Mouse (Mus musculus) kidney, postnatal 0 days (tissue): ENCODE data around the gene Nckap5. TPM values are rescaled to one million over a fixed set of nuclear protein-coding genes. Genes with fewer than 3 reads are reported as not detected.

Experiments used
- ATAC-seq: fragments of 200-750 bp; cut with Nextera tagmentation; replicated peaks from 2 replicates; pipeline ENCODE4 v1.8.0; 2017; ENCODE audit warnings: low read depth, moderate number of reproducible peaks, moderate TSS enrichment, moderate library complexity; ENCODE audit not compliant: low FRiP score
- DNase-seq: peaks from one replicate; pipeline ENCODE4 v3.0.0-alpha.2; 2016; ENCODE audit warnings: low spot score
- H3K27ac ChIP-seq: fragments of 300-500 bp; sonication (generic); 2 replicates; pipeline ENCODE4 v1.5.1; 2014; ENCODE audit warnings: mild to moderate bottlenecking
- H3K27me3 ChIP-seq: fragments of 300-500 bp; sonication (generic); 2 replicates; pipeline ENCODE4 v1.6.1; 2014; ENCODE audit warnings: low read length, mixed read lengths; ENCODE audit not compliant: insufficient read depth
- H3K36me3 ChIP-seq: fragments of 300-500 bp; sonication (generic); 2 replicates; pipeline ENCODE4 v1.6.1; 2014; ENCODE audit warnings: low read length, mixed read lengths; ENCODE audit not compliant: insufficient read depth
- H3K4me1 ChIP-seq: fragments of 300-500 bp; sonication (generic); replicated peaks from 2 replicates; pipeline ENCODE4 v1.6.1; 2014; ENCODE audit warnings: antibody characterized with exemption, low read length, mixed read lengths; ENCODE audit not compliant: insufficient read depth
- H3K4me2 ChIP-seq: fragments of 300-500 bp; sonication (generic); 2 replicates; pipeline ENCODE4 v1.6.1; 2014; ENCODE audit warnings: mild to moderate bottlenecking, low read length, moderate library complexity, mixed read lengths
- H3K4me3 ChIP-seq: fragments of 300-500 bp; sonication (generic); replicated peaks from 2 replicates; pipeline ENCODE4 v1.5.1; 2014; ENCODE audit warnings: low read depth, low read length
- H3K9ac ChIP-seq: fragments of 300-500 bp; sonication (generic); 2 replicates; pipeline ENCODE4 v1.6.1; 2014; ENCODE audit warnings: low read depth, low read length
- H3K9me3 ChIP-seq: fragments of 300-500 bp; sonication (generic); replicated peaks from 2 replicates; pipeline ENCODE4 v1.6.1; 2016; ENCODE audit warnings: low read length, inconsistent platforms, mixed read lengths
- CTCF ChIP-seq: IDR thresholded peaks from 2 replicates; pipeline ENCODE4 v1.5.1; 2016; ENCODE audit warnings: antibody characterized with exemption, low read depth, mild to moderate bottlenecking, moderate library complexity
- WGBS: fragments of 180-500 bp; shearing (Covaris S2); extraction: QIAGEN DNeasy Blood & Tissue Kit; methylation state at CpG from one replicate; pipeline ENCODE4 v1.1.7; 2014; 5-methylcytosine and 5-hydroxymethylcytosine counted together
- polyA plus RNA-seq: library from polyadenylated mRNA; unstranded; fragments of >200 nt; fragmentation: Nextera tagmentation; extraction: Ambion mirVana; gene quantifications from 2 replicates; pipeline ENCODE4 v1.2.1, GENCODE M21; 2015

Gene Nckap5
- polyA plus RNA-seq, 1 experiment from 2014 or later = 4.0 TPM

DNA sequence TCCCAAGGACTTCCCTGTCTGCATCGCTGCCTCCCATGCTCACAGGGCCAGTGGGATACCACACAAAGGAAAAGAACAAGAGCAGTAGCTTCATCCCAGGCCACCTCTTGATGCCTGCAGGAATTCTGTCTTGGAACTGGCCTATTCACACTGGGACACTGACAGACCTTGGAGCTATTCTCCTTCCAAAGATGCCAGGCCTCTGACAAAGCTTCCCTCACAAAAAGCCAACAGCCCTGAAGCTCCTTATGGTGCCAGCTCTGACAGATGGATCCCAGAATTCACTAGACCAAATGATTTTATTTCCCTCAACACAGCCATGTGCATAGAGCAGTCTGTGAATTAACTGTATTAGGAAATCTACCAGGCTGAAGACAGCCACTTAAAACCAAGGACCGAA, 143.9 kb downstream of the Nckap5 start:
- Histone ChIP-seq H3K4me2 (no peak overlapping the region), H3K27me3 (no peaks in the 10 kb centered on the region), H3K27ac (no peak overlapping the region), H3K4me3 (no peak overlapping the region), H3K9me3 (no peaks in the 10 kb centered on the region), H3K36me3 (no peaks in the 10 kb centered on the region), H3K4me1 (no peaks in the 10 kb centered on the region), H3K9ac (no peak overlapping the region)
- WGBS = 95% methylated on average over 2 of the region's 2 CpGs
- no peak for DNase-seq
- no peak for ATAC-seq
- no peak for TF ChIP-seq CTCF

- TF ChIP-seq CTCF = no peak
- H3K27ac ChIP-seq = no peak overlapping the region
- DNase-seq (peak; percentile 50), ATAC-seq (no peak)
- no peak overlapping the region for H3K9ac ChIP-seq
- 41% methylated on average over 11 of the region's 11 CpGs for WGBS
- H3K36me3 ChIP-seq = no peaks in the 10 kb centered on the region
- no peaks in the 10 kb centered on the region for H3K27me3 ChIP-seq
- H3K4me1 ChIP-seq = no peaks in the 10 kb centered on the region
- peak overlapping the region; percentile 13; the same call in 1 of the 2 replicates for H3K4me2 ChIP-seq
- H3K4me3 ChIP-seq = no peak overlapping the region
- H3K9me3 ChIP-seq = no peaks in the 10 kb centered on the region
Measured at GRCm38 (mm10) chr1:126683621-126684445, 146.8 kb downstream of the Nckap5 start.

DNA sequence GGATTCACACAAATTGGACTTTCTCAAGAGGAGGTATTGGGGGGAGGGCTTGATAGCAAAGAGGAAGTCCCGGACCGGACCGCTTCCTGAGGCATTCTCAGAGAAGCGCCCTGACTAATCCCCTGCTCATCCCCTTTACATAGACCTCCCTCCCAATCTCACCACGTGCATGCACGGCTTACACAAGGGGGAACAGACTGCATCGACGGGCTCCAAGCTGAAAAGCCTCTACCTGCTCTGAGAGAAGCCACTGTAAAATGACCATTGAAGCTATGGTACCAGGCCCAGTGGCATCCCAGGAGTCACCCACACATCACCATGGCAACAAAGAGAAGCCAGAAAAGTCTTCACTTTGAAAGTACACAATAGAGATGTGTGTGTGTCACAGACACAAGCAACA, 148.8 kb downstream of the Nckap5 start:
- H3K36me3 ChIP-seq = no peaks in the 10 kb centered on the region
- no peak for DNase-seq
- H3K4me2 ChIP-seq = no peak overlapping the region
- H3K9me3 ChIP-seq = no peaks in the 10 kb centered on the region
- ATAC-seq = no peak
- no peak overlapping the region for H3K4me3 ChIP-seq
- TF ChIP-seq CTCF = no peak
- H3K9ac ChIP-seq = no peak overlapping the region
- H3K27ac ChIP-seq = no peak overlapping the region
- no peaks in the 10 kb centered on the region for H3K4me1 ChIP-seq
- no peaks in the 10 kb centered on the region for H3K27me3 ChIP-seq
- 60% methylated on average over 8 of the region's 8 CpGs for WGBS

DNA sequence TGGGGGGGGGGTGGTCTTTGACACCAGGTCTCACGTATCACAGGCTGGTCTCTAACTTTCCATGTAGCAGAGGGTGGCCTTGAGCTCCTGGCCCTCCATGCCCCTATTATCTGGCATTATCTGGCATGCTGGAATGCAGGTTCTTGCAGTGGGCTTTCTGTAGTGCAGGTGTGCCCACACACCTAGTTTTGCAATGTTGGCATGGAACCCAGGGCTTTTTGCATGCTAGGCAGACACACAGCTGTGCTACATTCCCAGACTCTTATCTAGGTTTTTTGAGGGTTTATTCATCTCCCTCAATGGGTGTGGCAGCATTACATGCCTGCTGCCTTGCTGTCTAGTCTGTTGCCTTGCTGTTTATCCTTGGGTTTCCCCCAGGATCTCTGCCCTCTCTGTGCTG, 151.3 kb downstream of the Nckap5 start:
- WGBS = 79% methylated on average over 1 of the region's 1 CpGs

GRCm38 (mm10) chr1:126677280-126677679, 153.3 kb downstream of the Nckap5 start:
- Histone ChIP-seq H3K4me3 (no peak overlapping the region), H3K36me3 (no peaks in the 10 kb centered on the region), H3K9ac (no peak overlapping the region), H3K27me3 (no peaks in the 10 kb centered on the region), H3K9me3 (no peaks in the 10 kb centered on the region), H3K4me2 (no peak overlapping the region), H3K27ac (no peak overlapping the region), H3K4me1 (no peaks in the 10 kb centered on the region)
- 30% methylated on average over 4 of the region's 4 CpGs for WGBS
- TF ChIP-seq CTCF = no peak
- no peak for DNase-seq
- no peak for ATAC-seq

More for the DNA sequence above, 151.3 kb downstream of the Nckap5 start:
- no peaks in the 10 kb centered on the region for H3K9me3 ChIP-seq
- no peak for DNase-seq
- H3K27me3 ChIP-seq = no peaks in the 10 kb centered on the region
- H3K27ac ChIP-seq = no peak overlapping the region
- no peak overlapping the region for H3K4me3 ChIP-seq
- no peak overlapping the region for H3K9ac ChIP-seq
- no peak for TF ChIP-seq CTCF
- no peaks in the 10 kb centered on the region for H3K36me3 ChIP-seq
- no peak for ATAC-seq
- no peaks in the 10 kb centered on the region for H3K4me1 ChIP-seq
- H3K4me2 ChIP-seq = no peak overlapping the region

GRCm38 (mm10) chr1:126676769-126677168, 153.8 kb downstream of the Nckap5 start:
- Histone ChIP-seq H3K27ac (no peak overlapping the region), H3K4me1 (no peaks in the 10 kb centered on the region), H3K36me3 (no peaks in the 10 kb centered on the region), H3K9ac (no peak overlapping the region), H3K4me3 (no peak overlapping the region), H3K9me3 (no peaks in the 10 kb centered on the region), H3K4me2 (no peak overlapping the region), H3K27me3 (no peaks in the 10 kb centered on the region)
- DNase-seq (no peak), ATAC-seq (no peak)
- no peak for TF ChIP-seq CTCF
- 0% methylated on average over 1 of the region's 1 CpGs for WGBS
